Mouse (Mus musculus): ENCODE measurements around the gene Gm3532.
"Not testable (repeated sequence)": the region's sequence is repeated elsewhere in the genome, so short reads cannot be mapped to it uniquely, and the experiment has no call there.

Gm3532 gene

GRCm38 (mm10) chr14:5538196-5538595, at the start of gene Gm3532:
Gm3532 (plus strand) TSS chr14:5538496.
- not testable (repeated sequence) for DNase-seq (ENCODE audit: low spot score)

- not testable (repeated sequence) for DNase-seq (ENCODE audit: low spot score)
These were observed 36.9 kb upstream of the Gm3532 start, which contains the start of gene Gm3488 for GRCm38 (mm10) chr14:5501374-5501773. Gm3488 (plus strand) TSS chr14:5501674.

All from layer of hippocampus, adult 9-10 months (tissue).